Mouse (Mus musculus): ENCODE measurements around the gene Car7. TPM values are rescaled to one million over a fixed set of nuclear protein-coding genes. Genes with fewer than 3 reads are reported as not detected.
"Not testable (repeated sequence)": the region's sequence is repeated elsewhere in the genome, so short reads cannot be mapped to it uniquely, and the experiment has no call there.

Car7 gene
- polyA plus RNA-seq, 1 experiment from 2014 or later: 1.2 TPM

DNA sequence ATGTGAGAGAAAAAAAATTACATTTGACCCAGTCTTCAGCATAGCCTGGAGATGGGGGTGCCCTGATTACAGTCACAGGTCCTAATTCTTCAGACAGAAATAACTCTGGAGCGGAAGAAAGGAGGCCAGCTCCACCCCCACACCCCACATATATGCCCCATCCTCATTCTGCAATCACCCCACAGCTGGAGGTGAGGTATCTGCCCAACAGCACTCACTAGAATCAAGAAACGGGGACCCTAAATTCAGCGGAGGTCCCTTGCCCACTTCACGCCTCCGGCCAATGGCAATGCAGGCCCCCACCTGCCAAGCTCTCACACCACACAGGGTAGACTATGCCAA lies 30.9 kb downstream of the Car7 start:
- in situ Hi-C loops (cut with MboI; ENCODE audit: low pct_unique_long_range_greater_than_20kb): loop anchor here (25.0 kb wide), 2 partner anchors 228 to 428 kb away; partner anchors contain the start of gene Cmtm3
- H3K27me3 ChIP-seq: no peaks in the 10 kb centered on the region
- ATAC-seq (no peak), DNase-seq (ENCODE audit: low read depth, low spot score) (no peak)
- no peak for TF ChIP-seq CTCF (IDR thresholded peaks at IDR 0.05)
- ChIA-PET CTCF (no interaction called here), POLR2A (no interaction called here)

DNA sequence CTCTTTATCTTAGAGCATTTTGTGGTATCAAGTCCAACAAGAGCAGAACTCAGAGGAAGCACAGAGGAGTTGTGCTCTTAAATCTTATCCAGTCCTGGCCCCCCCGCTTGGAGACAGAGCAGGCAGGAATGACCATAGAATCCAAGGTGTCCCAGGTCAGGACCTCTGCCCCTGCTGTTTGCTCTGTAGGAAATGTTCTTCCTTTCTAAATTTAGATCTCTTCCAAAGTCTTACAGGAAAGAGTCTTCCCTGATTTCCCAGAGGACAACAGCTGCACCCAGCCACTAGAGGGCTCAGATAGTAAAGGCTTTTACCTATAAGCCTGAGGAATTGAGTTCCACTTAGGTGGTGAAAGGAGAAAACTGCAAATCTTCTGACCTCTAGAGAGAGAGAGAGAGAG lies 35.1 kb downstream of the Car7 start:
- ChIA-PET POLR2A (interaction anchor here (0.7 kb wide), 1 partner anchor 22 kb away, joined by 3 read pairs; the partner anchor contains the start of gene Pdp2), CTCF (interaction anchor here (0.9 to 1.6 kb wide), 4 partner anchors 19 to 28 kb away, joined by 3 to 4 read pairs (median 4); no protein-coding TSS in a partner anchor)
- in situ Hi-C loops (cut with MboI; ENCODE audit: low pct_unique_long_range_greater_than_20kb): loop anchor here (25.0 kb wide), 2 partner anchors 232 to 432 kb away; partner anchors contain the start of gene Cmtm3
- DNase-seq (ENCODE audit: low read depth, low spot score): no peak
- TF ChIP-seq CTCF (IDR thresholded peaks at IDR 0.05): peak; percentile 67
- H3K27me3 ChIP-seq: no peaks in the 10 kb centered on the region
- ATAC-seq: peak; percentile 65

DNA sequence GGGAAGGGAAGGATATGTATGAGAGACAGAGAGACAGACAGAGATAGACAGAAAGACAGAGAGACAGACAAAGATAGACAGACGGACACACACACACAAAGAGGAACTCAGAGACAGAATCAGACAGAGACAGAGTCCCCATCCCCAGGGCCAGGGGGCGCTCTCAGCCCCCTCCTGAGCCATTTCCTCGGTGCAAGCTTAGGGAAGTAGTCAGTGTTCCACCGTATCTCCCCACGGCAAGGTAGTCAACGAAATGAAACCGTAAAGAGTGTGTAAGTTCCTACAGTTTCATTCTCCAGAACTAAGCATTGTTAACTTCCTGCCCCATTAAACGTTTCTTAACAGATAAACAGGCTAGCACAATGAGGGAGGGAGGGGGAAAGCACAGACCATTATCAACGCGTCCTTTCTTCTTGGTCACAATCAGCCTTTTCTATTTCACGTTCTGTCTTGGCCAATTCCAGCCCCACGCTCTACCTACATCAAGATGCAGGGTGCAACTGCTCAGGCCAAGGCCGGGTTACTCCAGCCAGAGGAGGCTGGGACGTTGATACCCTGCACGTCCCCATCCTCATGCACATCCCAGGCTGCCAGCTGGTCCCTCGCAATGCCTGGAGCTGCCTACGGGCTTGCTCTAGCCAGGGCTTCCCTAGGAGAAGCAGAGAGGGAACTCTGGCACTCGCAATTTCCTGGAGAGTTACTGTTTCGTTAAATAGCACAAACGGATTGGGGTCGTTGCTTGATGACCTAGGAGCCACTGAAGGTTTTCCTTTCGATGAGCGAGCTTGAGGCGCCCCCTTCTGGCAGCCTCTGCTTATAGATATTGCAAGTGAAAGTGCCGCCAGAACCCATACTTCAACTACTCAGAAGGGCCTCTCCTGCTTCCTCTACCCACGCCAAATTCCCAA lies 36.2 kb downstream of the Car7 start:
- DNase-seq (ENCODE audit: low read depth, low spot score): no peak
- TF ChIP-seq CTCF (IDR thresholded peaks at IDR 0.05): peak; percentile 85
- peak; percentile 70 for ATAC-seq
- in situ Hi-C loops (cut with MboI; ENCODE audit: low pct_unique_long_range_greater_than_20kb): loop anchor here (25.0 kb wide), 2 partner anchors 233 to 433 kb away; partner anchors contain the start of gene Cmtm3
- ChIA-PET CTCF (interaction anchor here (0.9 to 1.6 kb wide), 7 partner anchors 10 to 228 kb away, joined by 3 to 4 read pairs (median 3); partner anchors contain the start of genes Car7 and Nae1), POLR2A (no interaction called here)
- peaks cover 4% of the 10 kb centered on the region for H3K27me3 ChIP-seq

DNA sequence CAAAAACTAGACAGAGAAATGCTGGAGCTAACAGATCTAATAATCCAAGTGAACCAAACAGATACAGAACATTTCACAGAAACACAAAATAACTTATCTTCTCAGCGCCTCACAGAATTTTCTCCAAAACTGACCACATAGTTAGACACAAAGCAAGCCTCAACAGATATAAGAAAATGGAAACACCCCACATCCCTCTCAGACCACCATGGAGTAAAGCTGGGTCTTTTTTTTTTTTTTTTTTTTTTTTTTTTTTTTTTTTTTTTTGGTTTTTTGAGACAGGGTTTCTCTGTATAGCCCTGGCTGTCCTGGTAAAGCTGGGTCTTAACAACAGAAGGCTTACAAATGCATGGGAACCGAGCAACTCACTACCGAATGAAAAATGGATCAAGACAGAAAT lies 42.3 kb downstream of the Car7 start:
- in situ Hi-C loops (cut with MboI; ENCODE audit: low pct_unique_long_range_greater_than_20kb): no loop called here
- H3K27me3 ChIP-seq: peaks cover 10% of the 10 kb centered on the region
- no peak for ATAC-seq
- ChIA-PET POLR2A (no interaction called here), CTCF (interaction anchor here (0.7 kb wide), 1 partner anchor 10 kb away, joined by 3 read pairs; no protein-coding TSS in a partner anchor)
- no peak for DNase-seq (ENCODE audit: low read depth, low spot score)
- TF ChIP-seq CTCF (IDR thresholded peaks at IDR 0.05): no peak

DNA sequence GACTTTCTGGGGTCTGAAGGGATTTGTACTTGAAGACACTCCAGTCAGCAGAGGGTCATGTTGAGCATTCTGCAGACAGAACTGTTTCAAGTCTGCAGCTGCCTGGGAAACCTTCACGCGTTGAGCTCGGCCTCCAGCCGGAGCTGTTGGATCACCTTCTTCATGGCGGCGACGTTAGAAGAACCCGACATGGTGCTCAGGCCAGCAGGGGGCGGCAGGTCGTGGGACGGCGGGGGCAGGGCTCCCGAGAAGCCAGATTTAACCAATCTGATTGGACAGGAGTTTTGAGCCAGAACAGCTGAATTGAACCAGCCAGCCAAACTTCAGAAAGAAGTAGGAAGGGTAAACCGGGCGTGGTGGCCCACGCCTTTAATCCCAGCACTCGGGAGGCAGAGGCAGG lies 43.1 kb downstream of the Car7 start:
- CTCF ChIA-PET; DNase-seq (ENCODE audit: low read depth, low spot score); in situ Hi-C loops (cut with MboI; ENCODE audit: low pct_unique_long_range_greater_than_20kb); ATAC-seq: not testable (repeated sequence)
- H3K27me3 ChIP-seq: peaks cover 10% of the 10 kb centered on the region
- POLR2A ChIA-PET: interaction anchor here (0.7 kb wide), 1 partner anchor 228 kb away, joined by 3 read pairs; no protein-coding TSS in a partner anchor

DNA sequence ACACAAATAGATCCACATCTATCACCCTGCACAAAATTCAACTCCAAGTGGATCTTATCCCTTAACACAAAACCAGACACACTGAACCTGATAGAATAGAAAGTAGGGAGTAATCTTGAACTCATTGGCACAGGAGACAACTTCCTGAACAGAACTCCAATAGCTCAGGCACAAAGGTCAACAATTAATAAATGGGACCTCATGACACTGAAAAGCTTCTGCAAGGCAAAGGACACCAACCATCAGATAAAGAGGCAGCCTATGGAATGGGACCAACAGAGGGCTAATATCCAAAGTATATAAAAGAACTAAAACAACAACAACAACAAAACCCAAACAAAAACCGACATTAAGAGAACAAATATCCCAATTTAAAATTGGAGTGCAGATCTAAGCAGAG lies 50.0 kb downstream of the Car7 start:
- ChIA-PET POLR2A (interaction anchor here (0.6 kb wide), 1 partner anchor 60 kb away, joined by 6 read pairs; no protein-coding TSS in a partner anchor), CTCF (interaction anchor here (1.7 kb wide), 1 partner anchor 18 kb away, joined by 5 read pairs; no protein-coding TSS in a partner anchor)
- no peak for ATAC-seq
- peaks cover 4% of the 10 kb centered on the region for H3K27me3 ChIP-seq
- no peak for TF ChIP-seq CTCF (IDR thresholded peaks at IDR 0.05)
- in situ Hi-C loops (cut with MboI; ENCODE audit: low pct_unique_long_range_greater_than_20kb): no loop called here
- DNase-seq (ENCODE audit: low read depth, low spot score): no peak

DNA sequence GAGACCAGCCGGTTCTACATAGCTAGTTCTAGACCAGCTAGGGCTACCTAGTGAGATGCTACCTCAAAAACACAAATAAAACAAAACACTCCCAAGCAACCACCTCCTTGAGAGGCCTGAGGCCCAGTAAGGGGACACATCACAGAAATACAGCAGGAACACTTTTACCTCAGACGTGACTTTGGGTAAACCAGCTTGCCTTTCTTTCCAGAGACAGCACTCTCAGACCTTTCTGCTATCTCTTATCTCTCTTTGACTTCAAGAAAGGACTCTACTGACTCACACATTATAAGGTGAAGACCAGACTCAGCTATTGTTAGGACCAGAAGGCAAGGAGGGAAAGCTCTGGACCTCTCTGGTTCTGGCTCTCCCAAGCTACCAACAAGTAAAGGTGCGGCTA lies 55.8 kb downstream of the Car7 start:
- H3K27me3 ChIP-seq: no peaks in the 10 kb centered on the region
- ChIA-PET CTCF (interaction anchor here (1.0 kb wide), 1 partner anchor 20 kb away, joined by 3 read pairs; no protein-coding TSS in a partner anchor), POLR2A (interaction anchor here (0.7 kb wide), 1 partner anchor 33 kb away, joined by 4 read pairs; no protein-coding TSS in a partner anchor)
- no peak for ATAC-seq
- in situ Hi-C loops (cut with MboI; ENCODE audit: low pct_unique_long_range_greater_than_20kb): no loop called here
- no peak for TF ChIP-seq CTCF (IDR thresholded peaks at IDR 0.05)
- DNase-seq (ENCODE audit: low read depth, low spot score): no peak

DNA sequence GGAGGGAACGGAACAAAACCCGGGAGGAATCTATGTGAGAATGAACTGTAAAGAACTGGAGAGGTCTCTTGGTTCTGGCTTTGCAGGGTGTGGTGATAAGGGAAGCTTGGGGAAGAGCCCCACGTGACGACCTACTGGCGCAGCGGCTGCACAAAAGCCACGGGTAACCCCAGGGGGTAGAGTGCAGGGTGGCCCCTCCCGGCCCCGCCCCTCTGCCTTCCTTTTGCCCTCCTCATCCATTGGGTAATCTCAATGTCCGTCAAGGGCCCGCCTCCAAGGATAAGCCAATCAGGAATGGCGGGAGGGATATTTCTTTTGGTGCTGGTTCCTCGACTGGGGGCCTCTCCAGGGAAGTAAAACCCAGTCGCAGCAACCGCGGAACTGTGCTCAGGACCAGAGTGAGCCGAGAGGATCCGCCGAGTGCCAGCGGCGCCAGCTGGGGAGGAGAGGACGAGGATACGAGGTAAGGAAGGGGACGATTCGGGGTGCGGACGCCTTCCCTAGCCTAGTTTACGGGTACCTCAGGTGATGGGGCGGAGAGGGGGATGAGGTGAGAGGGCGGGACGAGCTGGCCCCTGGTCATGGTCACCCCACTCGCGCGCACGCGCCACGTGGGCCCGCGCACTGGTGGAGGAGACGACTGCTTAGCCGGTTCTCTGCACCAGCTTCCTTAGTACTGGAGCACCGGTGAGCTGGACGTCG lies 56.8 kb downstream of the Car7 start, which contains the start of gene Pdp2:
TSS of gene Pdp2 (plus strand) at position 319 of the 702 bp plus-strand sequence.
- ATAC-seq: peak; percentile 98
- ChIA-PET POLR2A (interaction anchor here (0.7 to 1.1 kb wide), 3 partner anchors 22 to 40 kb away, joined by 3 to 4 read pairs (median 3); partner anchors contain the start of gene Rrad), CTCF (interaction anchor here (2.1 kb wide), 1 partner anchor 11 kb away, joined by 10 read pairs; no protein-coding TSS in a partner anchor)
- no peaks in the 10 kb centered on the region for H3K27me3 ChIP-seq
- TF ChIP-seq CTCF (IDR thresholded peaks at IDR 0.05): no peak
- in situ Hi-C loops (cut with MboI; ENCODE audit: low pct_unique_long_range_greater_than_20kb): no loop called here
- peak; percentile 56 for DNase-seq (ENCODE audit: low read depth, low spot score)

DNA sequence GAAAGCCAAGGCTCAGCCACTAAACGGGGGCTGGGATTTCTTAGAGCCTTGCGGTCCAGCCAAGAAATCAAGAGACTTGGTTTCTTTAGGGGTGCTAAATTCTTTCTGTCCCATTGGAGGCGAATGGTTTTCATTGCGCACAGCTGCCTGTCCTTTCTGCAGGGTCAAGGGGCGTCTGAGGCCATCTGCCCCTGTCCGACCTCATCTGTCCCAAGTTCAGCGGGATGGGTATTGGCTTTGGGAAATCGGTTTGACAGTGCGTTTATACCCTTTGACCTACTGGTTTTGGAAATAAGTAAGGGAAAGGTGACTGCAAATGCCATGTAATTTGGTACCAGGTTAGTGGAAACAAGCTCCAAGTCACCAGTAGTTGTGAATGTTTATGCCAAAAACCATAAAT lies 57.4 kb downstream of the Car7 start:
- in situ Hi-C loops (cut with MboI; ENCODE audit: low pct_unique_long_range_greater_than_20kb): no loop called here
- POLR2A ChIA-PET: interaction anchor here (0.6 to 1.1 kb wide), 3 partner anchors 22 to 39 kb away, joined by 3 read pairs; partner anchors contain the start of gene Rrad
- ATAC-seq: no peak
- no peak for DNase-seq (ENCODE audit: low read depth, low spot score)
- H3K27me3 ChIP-seq: no peaks in the 10 kb centered on the region
- CTCF ChIA-PET: interaction anchor here (1.3 to 2.1 kb wide), 2 partner anchors 10 to 19 kb away, joined by 3 to 10 read pairs; no protein-coding TSS in a partner anchor
- TF ChIP-seq CTCF (IDR thresholded peaks at IDR 0.05): no peak

DNA sequence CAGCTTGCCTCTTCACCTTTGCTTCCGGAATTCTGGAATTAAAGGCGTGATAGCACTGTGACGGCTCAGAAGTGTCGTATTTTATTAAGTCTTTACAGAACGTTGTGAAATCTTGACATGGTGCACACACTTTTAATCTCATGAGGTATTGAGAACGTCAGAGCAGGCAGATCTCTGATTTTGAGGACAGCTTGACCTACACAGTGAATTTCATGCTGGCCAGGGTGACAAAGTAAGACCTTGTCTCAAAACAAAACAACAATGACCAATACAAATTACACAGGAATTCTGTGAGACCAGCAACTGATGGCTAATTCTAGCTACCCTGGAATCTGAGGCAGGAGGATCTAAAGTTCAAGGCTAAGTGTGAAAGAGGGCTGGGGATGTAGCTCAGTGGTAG lies 58.1 kb downstream of the Car7 start:
- no peak for TF ChIP-seq CTCF (IDR thresholded peaks at IDR 0.05)
- CTCF ChIA-PET: interaction anchor here (1.3 to 2.1 kb wide), 2 partner anchors 10 to 18 kb away, joined by 3 to 10 read pairs; no protein-coding TSS in a partner anchor
- no peaks in the 10 kb centered on the region for H3K27me3 ChIP-seq
- no peak for ATAC-seq
- in situ Hi-C loops (cut with MboI; ENCODE audit: low pct_unique_long_range_greater_than_20kb): no loop called here
- no peak for DNase-seq (ENCODE audit: low read depth, low spot score)
- POLR2A ChIA-PET: interaction anchor here (0.6 kb wide), 1 partner anchor 33 kb away, joined by 3 read pairs; no protein-coding TSS in a partner anchor

All from Patski (cell line).